Comparison of ENCODE assay signal across 7 mouse cellular contexts in the genomic region with DNA sequence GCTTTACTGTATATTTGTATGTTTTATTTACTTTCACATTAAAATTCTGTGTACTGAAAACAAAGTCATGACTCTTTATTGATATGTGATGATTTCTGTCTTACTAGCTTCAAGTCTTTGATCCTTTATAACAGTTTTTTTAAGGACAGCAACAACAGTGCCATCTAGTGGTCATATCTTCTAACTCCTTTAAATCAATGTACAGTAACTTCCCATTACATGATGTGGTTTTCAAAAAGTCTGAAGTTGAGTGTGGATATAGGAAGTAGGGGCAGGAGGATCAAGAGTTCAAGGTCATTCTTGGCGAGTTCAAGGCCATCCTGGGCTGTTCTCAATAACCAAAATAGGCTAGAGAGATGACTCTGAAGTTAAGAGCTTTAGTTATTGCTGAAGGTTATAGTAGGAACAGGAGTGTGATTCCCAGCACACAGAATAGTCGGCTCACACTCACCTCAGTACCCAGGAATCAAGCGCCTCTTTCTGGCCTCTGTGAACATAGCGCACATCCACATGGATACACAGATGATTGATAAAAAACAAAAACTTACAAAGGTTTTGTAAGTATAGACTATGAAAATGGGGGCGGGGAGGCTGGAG. TPM values are rescaled to one million over a fixed set of nuclear protein-coding genes. Genes with fewer than 3 reads are reported as not detected.
DNase-seq lines count a peak whose midpoint lies in the region; ATAC-seq and TF ChIP-seq lines count a peak whose summit lies in the region.

No protein-coding gene starts in this region.

- intact Hi-C loops in heart, postnatal 10 days (cut with DNase I), result loop anchor here (1.0 to 5.0 kb wide), 6 partner anchors 46 to 561 kb away; partner anchors contain the start of genes Cbfb and Ces2f

- CTCF ChIA-PET in Patski (lab: Charles Lee), result interaction anchor here (0.6 to 5.6 kb wide), 19 partner anchors 8 to 104 kb away, joined by 3 to 33 read pairs (median 4); no protein-coding TSS in a partner anchor

- H3K27me3 ChIP-seq in Patski, result no peaks in the 10 kb centered on the region
- no peaks in the 10 kb centered on the region for H3K27me3 ChIP-seq in neural tube, embryonic 14.5 days (ENCODE audit: control insufficient read depth, insufficient read depth, low read length)

- H3K4me3 ChIP-seq in neural tube, embryonic 14.5 days (ENCODE audit: low read depth, low read length), result no peak overlapping the region

- H3K9me3 ChIP-seq in neural tube, embryonic 14.5 days (ENCODE audit: control insufficient read depth, low read length), result no peaks in the 10 kb centered on the region

- no peaks in the 10 kb centered on the region for H3K4me1 ChIP-seq in neural tube, embryonic 14.5 days (ENCODE audit: control insufficient read depth, insufficient read depth, low read length)

- TF ChIP-seq CTCF in Patski (IDR thresholded peaks at IDR 0.05), result peak; percentile 62

- no peak overlapping the region for H3K4me2 ChIP-seq in neural tube, embryonic 14.5 days (ENCODE audit: low read depth, low read length)

- in situ Hi-C loops in Patski (cut with MboI; ENCODE audit: low pct_unique_long_range_greater_than_20kb), result loop anchor here (5.0 kb wide), 1 partner anchor 81 kb away; no protein-coding TSS in a partner anchor

- H3K9ac ChIP-seq in neural tube, embryonic 14.5 days (replicated peaks; ENCODE audit: low read depth, low read length), result no peak overlapping the region

- no peaks in the 10 kb centered on the region for H3K36me3 ChIP-seq in neural tube, embryonic 14.5 days (ENCODE audit: control insufficient read depth, insufficient read depth, low read length)

- ATAC-seq in Patski, result no peak
- ATAC-seq in neural tube, embryonic 14.5 days (ENCODE audit: low read depth), result peak; percentile 34; the same call in 1 of the 2 replicates

- H3K27ac ChIP-seq in neural tube, embryonic 14.5 days (ENCODE audit: low read depth, low read length), result no peak overlapping the region

- DNase-seq in kidney, postnatal 14 days, result peak; percentile 23
- DNase-seq in kidney, postnatal 4 days, result no peak
- peak; percentile 6 to 56 for DNase-seq in CD8-positive naive resting alpha-beta T cell, adult 2 months (ENCODE audit: low read depth in 2 of 2, low spot score in 2 of 2)
- DNase-seq in Patski (ENCODE audit: low read depth, low spot score), result no peak
- DNase-seq in heart, postnatal 10 days, result peak; percentile 15 to 50
- no peak for DNase-seq in layer of hippocampus, adult 8-10 months (ENCODE audit: low spot score in 2 of 2)

- POLR2A ChIA-PET in Patski (lab: Charles Lee), result interaction anchor here (1.0 kb wide), 1 partner anchor 64 kb away, joined by 3 read pairs; no protein-coding TSS in a partner anchor

- 82% methylated on average over 5 of the region's 5 CpGs for WGBS in neural tube, embryonic 14.5 days

RNA-seq across cellular contexts. Expression of gene D230025D16Rik, which starts 6.9 kb away (rescaled TPM):
- polyA plus RNA-seq in Patski (2021), result 23.1 TPM
- total RNA-seq in heart, postnatal 10 days (2021), result 10 to 100 TPM; 18.2 to 19.5 TPM
- 35.7 and 36.8 TPM in 2 replicates for polyA plus RNA-seq in neural tube, embryonic 14.5 days (2014; fragmentation: Nextera tagmentation; extraction: Ambion mirVana)
- 10 to 100 TPM; 34.1 to 38.6 (median 36.6) TPM for total RNA-seq in layer of hippocampus, adult 8-10 months (2022)

RNA-seq across cellular contexts. Expression of gene B3gnt9, which starts 36.9 kb away (rescaled TPM):
- polyA plus RNA-seq in Patski (2021), result 2.1 TPM
- 1 to 10 TPM; 8.9 to 9.5 TPM for total RNA-seq in heart, postnatal 10 days (2021)
- 6.2 and 8.3 TPM in 2 replicates for polyA plus RNA-seq in neural tube, embryonic 14.5 days (2014; fragmentation: Nextera tagmentation; extraction: Ambion mirVana)
- 1 to 10 TPM; 3.0 to 4.0 (median 3.8) TPM for total RNA-seq in layer of hippocampus, adult 8-10 months (2022)

RNA-seq across cellular contexts. Expression of gene Tradd, which starts 46.4 kb away (rescaled TPM):
- polyA plus RNA-seq in Patski (2021), result 22.9 TPM
- 1 to 10 TPM; 9.1 to 9.7 TPM for total RNA-seq in heart, postnatal 10 days (2021)
- polyA plus RNA-seq in neural tube, embryonic 14.5 days (2014; fragmentation: Nextera tagmentation; extraction: Ambion mirVana), result 13.1 and 18.8 TPM in 2 replicates
- total RNA-seq in layer of hippocampus, adult 8-10 months (2022), result 10 to 100 TPM in 1 of 4 experiments, 1 to 10 TPM in 3; 9.2 to 10.1 (median 9.8) TPM

RNA-seq across cellular contexts. Expression of gene Fbxl8, which starts 46.4 kb away (rescaled TPM):
- 12.6 TPM for polyA plus RNA-seq in Patski (2021)
- total RNA-seq in heart, postnatal 10 days (2021), result 1 to 10 TPM; 2.8 to 4.1 TPM
- polyA plus RNA-seq in neural tube, embryonic 14.5 days (2014; fragmentation: Nextera tagmentation; extraction: Ambion mirVana), result 0.96 and 1.8 TPM in 2 replicates
- 1 to 10 TPM; 1.2 to 1.5 (median 1.5) TPM for total RNA-seq in layer of hippocampus, adult 8-10 months (2022)

RNA-seq across cellular contexts. Expression of gene Cbfb, which starts 47.5 kb away (rescaled TPM):
- polyA plus RNA-seq in Patski (2021), result 64.4 TPM
- 10 to 100 TPM; 32.4 to 37.0 TPM for total RNA-seq in heart, postnatal 10 days (2021)
- polyA plus RNA-seq in neural tube, embryonic 14.5 days (2014; fragmentation: Nextera tagmentation; extraction: Ambion mirVana), result 32.4 and 56.8 TPM in 2 replicates
- 10 to 100 TPM; 19.5 to 27.1 (median 23.1) TPM for total RNA-seq in layer of hippocampus, adult 8-10 months (2022)

Comparison
In these comparisons a context has a peak if more than half of its experiments do, and no peak if none do; other contexts are left out.
1. DNase-seq: peak in kidney, postnatal 14 days (single experiment), CD8-positive naive resting alpha-beta T cell, adult 2 months (2 of 2) and heart, postnatal 10 days (2 of 2); none in kidney, postnatal 4 days (0 of 2), Patski (single experiment) and layer of hippocampus, adult 8-10 months (0 of 2).